Mouse (Mus musculus): ENCODE measurements around the gene Gna11. TPM values are rescaled to one million over a fixed set of nuclear protein-coding genes. Genes with fewer than 3 reads are reported as not detected.

Gna11 gene
- total RNA-seq, 2 experiments from 2014 or later = 50.7 to 51.7 TPM

DNA sequence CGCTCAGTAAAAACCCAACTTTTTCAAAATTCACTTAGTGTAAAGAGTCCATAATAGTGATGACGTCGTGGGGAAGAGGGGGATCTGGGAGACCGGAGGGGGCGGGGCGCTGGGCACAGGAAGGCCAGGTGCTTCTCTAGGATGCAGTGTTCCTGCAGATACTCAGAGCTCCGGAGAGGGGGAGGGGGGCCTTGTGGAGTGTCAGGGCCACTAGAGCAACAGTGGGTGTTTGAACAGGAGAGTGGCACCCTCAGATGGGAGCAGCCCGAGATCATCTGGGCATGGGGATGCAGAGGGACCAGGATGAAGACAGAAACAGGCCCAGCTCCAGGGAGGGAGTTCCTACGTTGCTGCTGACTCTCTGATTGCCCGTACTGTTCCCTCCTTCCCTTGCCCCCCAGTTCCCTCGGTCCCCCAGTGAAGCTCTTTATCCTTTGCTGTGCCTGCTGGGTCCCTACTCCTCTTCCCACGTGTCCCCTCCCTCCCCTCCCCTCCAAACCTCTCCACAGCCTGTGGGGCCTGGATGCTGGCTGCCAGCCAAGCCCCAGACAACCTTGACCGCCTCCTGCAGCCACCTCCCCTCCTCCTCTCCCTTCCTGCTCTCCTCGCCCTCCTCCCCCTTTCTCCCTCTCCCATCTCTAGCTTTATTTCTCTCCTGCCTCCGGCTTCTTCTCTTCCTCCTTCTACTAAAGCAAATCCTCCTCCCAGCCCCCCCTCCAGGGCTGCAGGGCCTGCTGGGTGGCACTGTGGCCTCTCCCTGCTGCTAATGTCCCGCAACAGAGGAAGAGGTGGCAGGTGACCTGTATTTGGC lies 23.6 kb upstream of the Gna11 start:
- intact Hi-C loops (cut with DNase I) = no loop called here
- no peak for DNase-seq

DNA sequence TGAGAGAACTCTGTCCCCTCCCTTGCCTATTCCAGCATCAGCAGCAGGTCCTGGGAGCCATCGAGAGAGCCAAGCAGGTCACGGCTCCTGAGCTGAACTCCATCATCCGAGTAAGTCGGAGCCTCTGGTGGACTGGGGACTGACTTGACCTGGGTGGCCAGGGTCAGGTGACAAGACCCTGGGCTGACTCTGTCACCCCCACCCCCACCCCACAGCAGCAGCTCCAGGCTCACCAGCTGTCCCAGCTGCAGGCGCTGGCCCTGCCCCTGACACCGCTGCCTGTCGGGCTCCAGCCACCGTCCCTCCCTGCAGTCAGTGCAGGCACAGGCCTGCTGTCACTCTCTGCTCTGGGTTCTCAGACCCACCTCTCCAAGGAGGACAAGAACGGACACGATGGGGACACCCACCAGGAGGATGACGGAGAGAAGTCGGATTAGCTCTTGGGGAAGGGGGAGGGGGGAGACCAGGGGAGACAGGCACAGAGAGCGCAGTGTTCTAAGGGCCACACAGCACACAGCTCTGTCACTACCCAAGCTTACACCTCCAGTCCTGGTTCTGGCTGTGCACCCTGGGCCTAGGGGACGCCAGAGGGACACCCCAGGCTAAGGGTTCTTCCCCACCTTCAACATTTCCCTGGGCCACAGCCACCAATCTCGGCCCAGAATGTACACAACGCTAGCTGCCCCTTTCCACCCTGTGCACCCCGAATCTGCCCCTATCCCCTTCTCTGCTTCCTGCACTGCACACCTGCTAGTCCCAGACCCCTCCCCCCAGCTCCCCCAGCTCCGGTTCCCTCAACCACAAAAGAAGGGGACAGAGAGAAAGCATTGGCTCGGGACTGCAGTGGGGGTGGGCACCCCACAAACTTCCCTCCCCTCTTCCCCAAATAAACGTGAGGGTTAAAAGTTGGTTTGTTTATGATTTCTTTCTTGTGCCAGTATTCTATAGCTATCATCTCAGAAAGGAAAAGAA lies 20.6 kb upstream of the Gna11 start:
- intact Hi-C loops (cut with DNase I) = no loop called here
- no peak for DNase-seq

DNA sequence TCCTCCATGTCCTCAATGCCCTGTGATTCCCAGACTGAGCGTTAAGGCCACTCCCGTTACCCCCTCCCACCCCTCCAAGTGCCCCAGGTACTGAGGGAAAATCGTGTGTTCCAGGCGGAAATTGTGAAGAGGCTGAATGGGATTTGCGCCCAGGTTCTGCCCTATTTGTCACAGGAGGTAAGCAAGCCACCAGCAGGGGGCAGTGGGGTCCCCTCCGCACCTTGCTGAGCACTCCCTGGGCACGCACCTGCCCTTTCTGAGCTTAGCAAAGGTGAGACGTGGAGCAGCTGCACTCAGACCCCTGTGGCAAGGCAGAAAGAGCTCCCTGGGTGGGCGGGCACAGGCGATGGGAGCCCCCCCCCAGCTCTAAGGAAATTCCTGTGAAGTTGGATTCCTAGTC lies 19.7 kb upstream of the Gna11 start:
- intact Hi-C loops (cut with DNase I) = loop anchor here (5.0 kb wide), 1 partner anchor 38 kb away; the partner anchor contains the start of gene Tle6
- DNase-seq = peak in 1 of 2 experiments; percentile 59

DNA sequence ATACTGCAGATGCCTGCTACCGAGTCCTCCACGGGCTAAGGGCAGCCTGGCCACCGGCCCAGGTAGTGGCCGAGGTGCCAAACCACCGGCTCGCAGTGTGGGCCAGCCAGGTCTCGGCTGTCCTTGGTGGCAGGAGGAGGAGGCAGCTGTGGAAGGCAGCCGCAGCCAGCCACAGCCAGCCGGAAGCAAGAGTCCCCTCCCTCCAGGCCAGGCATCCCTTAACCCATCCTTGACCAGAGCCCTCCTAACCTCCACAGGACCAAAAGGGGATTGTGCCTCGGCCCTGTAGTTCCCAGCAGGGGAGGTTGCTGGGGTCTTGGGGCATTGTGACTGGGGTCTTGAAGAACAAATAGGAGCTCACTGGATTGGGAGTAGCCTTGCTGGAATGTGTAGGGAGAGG lies 19.2 kb upstream of the Gna11 start:
- DNase-seq = peak; percentile 59 to 63
- intact Hi-C loops (cut with DNase I) = loop anchor here (5.0 kb wide), 1 partner anchor 38 kb away; the partner anchor contains the start of gene Tle6

- intact Hi-C loops (cut with DNase I) = loop anchor here (5.0 kb wide), 1 partner anchor 39 kb away; the partner anchor contains the start of gene Tle6
- DNase-seq = no peak
Measured at GRCm38 (mm10) chr10:81563481-81563880, 18.5 kb upstream of the Gna11 start.

DNA sequence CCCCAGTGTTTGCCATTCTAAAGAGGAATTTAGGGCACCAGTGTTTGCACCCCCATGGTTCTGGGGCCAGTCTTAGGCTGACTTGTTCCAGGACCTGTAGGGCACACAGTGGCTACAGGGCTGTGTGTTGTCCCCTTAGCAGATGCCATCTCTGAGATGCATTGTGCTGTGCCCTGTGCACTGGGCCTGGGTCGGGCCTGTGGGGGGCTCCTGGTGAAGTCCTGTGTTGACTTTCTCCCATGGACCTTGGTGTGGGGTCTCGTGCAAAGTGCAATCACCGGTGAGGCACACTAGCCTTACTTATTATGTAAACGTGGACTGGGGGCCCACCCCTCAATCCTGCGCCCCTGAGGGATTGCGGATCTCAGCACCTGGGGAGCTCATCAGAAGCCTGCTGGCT lies 17.4 kb upstream of the Gna11 start:
- intact Hi-C loops (cut with DNase I) = loop anchor here (5.0 kb wide), 1 partner anchor 40 kb away; the partner anchor contains the start of gene Tle6

DNA sequence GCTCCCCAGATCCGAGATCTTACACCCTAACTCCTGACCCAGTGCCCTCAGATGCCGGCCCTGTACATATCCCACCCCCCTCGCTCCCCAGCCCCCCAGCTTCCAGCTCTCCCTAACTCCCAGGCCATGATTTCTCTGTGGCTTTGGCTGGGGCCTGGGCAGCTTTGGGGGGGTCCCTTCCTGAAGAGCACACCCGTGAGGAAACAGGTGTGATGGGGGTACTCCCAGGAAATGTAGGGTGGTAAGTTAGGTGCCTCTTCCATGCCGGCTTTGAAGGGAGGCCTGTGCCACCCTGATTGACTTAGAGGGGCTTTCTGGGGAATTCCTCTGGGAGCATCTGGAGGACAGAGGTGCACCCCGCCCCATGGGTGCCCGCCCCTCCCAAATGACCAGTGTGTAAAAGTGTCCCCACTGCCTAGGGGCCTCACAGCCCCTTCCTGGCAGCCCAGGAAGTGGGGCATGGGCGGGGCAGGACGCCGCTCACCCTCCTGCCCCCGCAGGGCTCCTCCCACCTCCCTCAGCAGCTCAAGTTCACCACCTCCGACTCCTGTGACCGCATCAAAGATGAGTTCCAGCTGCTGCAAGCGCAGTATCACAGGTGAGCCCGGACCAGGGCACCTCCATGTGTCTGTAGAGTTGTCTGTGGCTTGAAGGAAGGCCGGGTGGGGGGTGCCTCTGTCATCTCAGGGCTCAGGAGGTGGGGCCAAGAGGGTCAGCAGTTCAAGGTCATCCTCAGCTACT lies 15.9 kb upstream of the Gna11 start:
- DNase-seq = no peak
- intact Hi-C loops (cut with DNase I) = loop anchor here (5.0 kb wide), 1 partner anchor 41 kb away; the partner anchor contains the start of gene Tle6

More for the DNA sequence above, 17.4 kb upstream of the Gna11 start:
- no peak for DNase-seq

- intact Hi-C loops (cut with DNase I) = loop anchor here (5.0 kb wide), 1 partner anchor 42 kb away; the partner anchor contains the start of gene Tle6
- peak; percentile 77 to 78 for DNase-seq
Measured at GRCm38 (mm10) chr10:81559627-81560539, 14.9 kb upstream of the Gna11 start.

- intact Hi-C loops (cut with DNase I) = no loop called here
- peak; percentile 86 for DNase-seq
Measured at GRCm38 (mm10) chr10:81559163-81559626, 14.2 kb upstream of the Gna11 start, which contains the start of gene Aes. Gene Aes, plus strand, starts transcription at chr10:81559488.

DNA sequence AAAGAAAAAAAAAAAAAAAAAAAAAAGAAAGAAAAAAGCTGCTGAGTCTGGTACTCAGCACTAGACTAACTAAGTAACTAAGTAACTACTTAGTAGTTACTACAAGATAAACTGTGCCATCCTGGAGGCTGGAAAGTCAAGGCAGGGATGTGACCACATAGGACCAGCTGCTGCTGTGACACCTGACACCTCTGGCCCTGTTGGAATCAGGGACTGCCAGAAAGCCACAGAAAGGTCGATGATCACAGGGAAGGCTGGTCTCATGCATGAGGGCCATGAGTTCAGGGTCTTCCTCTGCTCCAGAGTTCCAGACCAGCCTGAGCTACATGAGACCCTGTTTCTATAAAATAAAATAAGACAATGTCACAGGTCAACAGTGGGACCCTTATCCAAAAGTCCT lies 12.5 kb upstream of the Gna11 start:
- DNase-seq = no peak
- intact Hi-C loops (cut with DNase I) = no loop called here

DNA sequence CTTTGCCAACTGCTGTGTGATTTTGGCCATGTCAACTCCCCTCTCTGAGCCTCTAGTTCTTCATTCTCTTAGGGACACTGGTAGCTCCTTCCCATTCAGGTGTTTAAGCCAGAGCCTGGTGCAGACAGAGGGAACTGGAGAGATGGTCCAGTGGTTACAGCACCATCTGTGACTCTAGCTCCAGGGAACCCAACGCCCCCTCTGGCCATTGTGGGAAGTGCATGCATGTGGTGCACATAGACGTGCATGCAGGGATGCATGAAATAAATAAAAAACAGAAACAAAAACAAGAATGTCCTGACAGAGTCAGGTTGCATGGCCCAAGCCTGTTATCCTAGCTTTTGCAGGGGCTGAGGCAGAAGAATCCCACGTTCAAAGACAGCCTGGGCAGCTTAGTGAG lies 11.3 kb upstream of the Gna11 start:
- intact Hi-C loops (cut with DNase I) = no loop called here
- DNase-seq = no peak

- DNase-seq = no peak
- intact Hi-C loops (cut with DNase I) = no loop called here
Measured at GRCm38 (mm10) chr10:81553807-81554755, 9.1 kb upstream of the Gna11 start.

- intact Hi-C loops (cut with DNase I) = no loop called here
- no peak for DNase-seq
Measured at GRCm38 (mm10) chr10:81553232-81553631, 8.2 kb upstream of the Gna11 start.

DNA sequence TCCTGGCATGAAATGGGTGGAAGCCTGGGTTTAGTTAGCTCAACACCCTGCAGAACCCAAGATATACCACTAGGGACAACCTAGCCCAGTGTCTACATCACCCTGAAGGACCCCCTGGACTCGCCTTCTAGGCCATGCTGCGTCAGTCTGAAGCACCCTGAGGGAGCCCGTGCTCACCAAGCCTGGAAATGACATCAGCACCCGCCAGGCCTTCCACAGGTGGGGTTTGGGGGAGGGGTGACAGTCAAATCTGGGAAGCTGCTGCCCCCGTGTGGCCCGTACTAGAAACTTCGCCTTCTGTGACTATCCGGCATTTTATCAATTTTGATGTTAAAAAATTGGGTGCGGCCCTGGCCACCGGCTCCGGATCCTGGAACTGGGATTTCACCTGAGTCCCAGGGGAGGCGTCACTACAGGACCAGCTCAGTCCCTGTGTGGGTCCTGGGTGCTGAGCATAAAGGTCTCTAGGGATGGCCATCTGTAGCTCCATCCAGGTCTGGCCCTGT lies 6.7 kb upstream of the Gna11 start:
- peak; percentile 80 to 81 for DNase-seq
- intact Hi-C loops (cut with DNase I) = loop anchor here (2.0 kb wide), 2 partner anchors 33 to 49 kb away; no protein-coding TSS in a partner anchor

DNA sequence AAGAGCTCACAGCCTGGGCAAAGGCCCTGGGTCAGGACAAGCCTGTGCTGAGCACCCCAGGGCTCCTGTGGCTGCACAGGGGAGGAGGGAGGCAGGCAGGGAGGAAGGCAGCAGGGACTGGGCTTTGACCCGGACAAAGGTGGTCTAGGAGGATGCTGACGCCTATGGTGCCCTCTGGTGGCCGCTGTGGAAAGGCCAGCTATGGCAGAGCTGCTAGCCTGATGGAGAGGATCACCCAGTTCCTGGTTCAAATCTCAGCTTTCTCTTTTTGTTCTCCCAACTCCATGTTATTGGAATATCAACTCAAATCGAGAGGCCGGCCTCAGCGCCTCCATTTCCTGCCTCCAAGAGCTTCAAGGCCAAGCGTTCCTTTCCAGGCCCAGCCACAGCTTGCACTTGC lies 5.3 kb upstream of the Gna11 start:
- peak; percentile 66 to 77 for DNase-seq
- intact Hi-C loops (cut with DNase I) = loop anchor here (2.0 kb wide), 2 partner anchors 31 to 47 kb away; no protein-coding TSS in a partner anchor

DNA sequence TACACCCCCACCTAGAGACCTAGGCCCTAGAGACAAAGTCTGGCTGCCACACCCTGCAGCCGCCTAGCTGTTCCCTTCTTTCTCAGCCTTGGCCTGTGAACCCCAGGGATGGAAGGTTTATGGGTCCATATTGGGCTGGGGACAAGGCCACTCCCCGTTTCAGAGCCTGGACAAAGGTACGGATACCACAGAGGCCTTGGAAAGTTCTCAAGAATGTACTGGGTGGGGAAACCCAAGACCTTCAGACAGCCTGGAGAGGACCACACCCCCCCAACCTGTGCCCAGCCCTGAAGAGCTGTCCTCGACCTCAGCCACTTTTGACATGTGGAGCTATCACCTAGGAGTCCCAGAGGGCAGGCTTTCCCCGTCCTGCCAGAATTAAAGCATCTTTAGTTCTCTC lies 4.0 kb upstream of the Gna11 start:
- intact Hi-C loops (cut with DNase I) = loop anchor here (10.0 kb wide), 1 partner anchor 164 kb away; the partner anchor contains the start of genes Dohh, Gm48551 and Gm48552
- DNase-seq = no peak
